Mouse (Mus musculus) ovary, postnatal 36 days (tissue): Measurements from ENCODE around the gene Rin1.

Experiments used
- DNase-seq: peaks from one replicate; pipeline ENCODE4 v3.0.0; 2022; ENCODE audit warnings: low spot score, mixed read lengths

The Rin1 gene

DNA sequence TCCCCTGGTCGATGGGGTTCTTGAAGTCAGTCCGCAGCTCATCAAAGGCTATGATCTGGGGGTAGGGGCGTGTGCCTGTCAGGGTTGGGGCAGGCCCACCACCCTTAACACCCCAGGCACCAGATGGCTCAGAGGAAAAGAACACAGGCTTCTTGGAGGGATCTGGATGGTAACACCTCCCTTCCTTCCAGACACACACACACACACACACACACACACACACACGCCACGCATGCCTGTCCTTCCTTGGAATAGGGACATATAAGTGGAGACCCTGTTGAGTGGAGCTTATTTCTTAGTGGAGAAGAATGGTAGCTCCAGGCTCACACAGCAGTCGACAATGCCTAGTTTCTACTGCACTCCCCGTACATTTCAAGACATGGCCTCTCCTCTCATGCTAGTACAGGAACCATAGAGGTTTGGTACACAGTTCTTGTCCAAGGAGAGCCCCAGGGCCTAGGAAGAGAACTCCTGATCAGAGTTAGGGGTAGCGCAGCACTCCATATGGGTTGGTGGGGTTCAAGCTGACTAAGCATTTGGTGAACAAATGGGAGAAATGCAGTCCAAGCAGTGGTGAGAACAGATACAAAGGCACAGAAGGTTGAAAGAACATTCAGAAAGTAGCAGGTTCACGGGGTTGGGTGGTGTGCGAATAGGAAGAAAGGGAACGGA is 44.6 kb downstream of the Rin1 start:
- no peak for DNase-seq

DNA sequence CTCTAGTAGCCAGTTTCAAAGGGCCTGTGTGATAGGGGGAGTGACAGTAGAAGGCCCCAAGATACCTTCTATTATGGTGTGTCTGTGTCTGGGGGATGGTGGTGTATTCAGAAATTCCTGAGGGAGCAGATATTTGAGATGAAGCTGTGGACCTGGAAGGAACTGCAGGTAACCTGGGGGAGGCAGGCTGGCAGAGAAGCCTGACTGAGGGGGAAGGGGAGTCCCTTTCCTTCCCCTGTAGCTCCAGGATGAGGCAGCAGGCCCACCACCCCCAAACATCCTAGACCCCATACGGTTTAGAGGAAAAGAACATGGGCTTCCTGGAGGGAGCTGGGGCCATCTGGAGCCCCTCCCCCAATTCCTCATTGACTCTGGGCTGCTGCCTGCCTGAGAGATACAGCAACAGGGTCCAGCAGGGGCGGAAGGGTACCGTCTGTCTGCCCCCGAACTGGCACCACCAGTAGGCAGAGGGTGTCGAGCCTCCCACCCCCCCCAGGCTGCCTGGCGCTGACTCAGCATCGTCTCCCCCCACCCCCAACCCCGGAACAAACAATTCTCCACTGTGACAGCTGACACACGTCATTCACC is 45.7 kb downstream of the Rin1 start:
- no peak for DNase-seq

DNA sequence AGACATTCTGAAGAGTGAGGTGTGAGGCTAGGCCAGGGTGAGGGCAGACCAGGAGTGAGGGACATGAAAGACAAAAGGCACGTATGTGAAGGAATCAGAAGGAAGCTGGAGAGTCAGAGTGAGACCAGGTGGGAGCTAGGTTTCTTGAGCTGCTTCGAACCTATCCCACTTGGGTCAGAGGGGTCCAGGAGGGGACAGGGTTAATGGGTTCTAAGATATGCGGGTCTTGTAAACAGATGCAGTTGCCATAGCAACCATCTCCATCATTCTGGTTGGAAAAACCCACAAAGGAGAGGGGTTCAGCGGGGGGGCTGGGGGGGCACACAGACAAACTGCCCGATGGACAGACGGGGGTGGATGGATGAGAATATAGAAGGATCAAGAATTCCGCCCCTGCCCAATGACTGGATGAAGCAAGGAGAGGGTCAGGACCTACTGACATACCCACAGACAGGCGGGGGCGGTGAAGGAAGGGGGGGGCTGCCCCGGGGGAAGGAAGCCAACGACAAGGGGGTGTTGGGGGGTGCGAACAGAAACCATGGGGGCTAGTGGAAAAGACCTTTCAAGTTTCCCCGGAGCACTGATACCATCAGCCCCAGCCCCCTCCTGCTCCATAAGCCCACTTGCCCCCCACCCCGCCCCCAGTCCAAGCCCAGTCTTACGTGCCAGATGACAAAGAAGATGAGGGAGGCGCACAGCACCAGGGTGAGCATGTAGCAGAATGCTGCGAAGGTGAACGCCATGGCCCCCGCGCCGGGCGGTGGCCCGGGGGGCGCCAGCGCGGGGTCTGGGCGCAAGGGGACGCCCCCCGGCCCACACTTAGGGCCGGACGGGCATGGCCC is 47.5 kb downstream of the Rin1 start:
- DNase-seq = no peak

DNA sequence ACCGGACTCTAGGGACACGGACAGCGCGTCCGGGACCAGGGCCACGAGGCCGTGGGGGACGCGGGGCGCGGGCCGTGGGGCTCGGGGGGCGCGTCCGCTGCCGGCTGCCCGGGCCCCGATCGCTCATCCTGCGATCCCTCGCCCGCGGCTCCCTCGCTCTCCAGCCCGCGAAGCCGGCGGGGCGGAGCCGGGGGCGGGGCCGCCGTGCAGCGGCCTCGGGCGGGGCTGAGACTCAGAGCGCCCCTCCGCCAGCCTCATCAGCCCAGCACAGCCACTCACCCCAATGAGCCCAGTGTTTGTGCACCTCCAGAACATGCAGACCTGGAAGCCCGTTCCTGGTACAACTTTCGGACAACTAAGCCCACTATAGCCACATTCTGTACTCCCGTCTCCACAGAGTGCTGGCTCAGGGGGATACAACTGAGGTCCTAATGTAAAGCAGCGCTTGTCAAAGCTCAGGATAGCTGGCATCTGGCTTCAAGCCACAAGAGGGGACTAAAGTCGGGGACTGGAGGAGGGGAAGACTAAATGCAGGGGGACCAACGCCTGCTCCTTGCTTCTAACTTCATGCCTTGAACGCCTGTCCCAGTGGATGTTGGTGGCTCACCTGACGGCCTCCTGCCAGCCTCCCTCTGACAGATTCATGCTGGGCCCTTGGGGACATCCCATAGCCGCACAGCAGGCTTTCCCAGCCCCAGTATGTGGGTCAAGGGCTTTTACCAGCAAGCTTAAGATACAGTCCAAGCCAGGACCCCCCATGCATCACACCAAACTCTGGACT is 48.3 kb downstream of the Rin1 start, which contains the start of gene Cnih2:
Gene Cnih2, minus strand, starts transcription at position 159 of the 781 bp plus-strand sequence.
- DNase-seq = peak; percentile 74

DNA sequence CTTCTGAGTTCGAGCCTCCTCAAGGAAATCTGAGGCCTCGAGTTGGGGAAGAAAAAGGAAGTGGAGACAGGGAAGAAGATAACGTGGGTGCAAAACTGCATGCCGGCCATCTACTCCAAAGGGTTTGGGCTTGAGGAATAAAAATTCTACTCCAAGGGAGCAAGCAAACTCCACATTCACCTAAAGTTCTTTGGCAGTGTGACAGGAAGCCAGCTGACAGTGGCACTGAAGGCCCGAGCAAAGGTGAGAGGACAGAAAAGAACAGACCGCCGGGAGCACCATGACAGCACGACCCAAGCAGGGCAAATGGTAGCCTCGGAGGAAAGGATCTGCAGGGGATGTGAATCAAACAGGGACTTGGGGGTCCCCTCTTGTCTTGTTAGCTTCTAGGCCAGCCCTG is 55.8 kb downstream of the Rin1 start:
- DNase-seq = no peak
